Mouse (Mus musculus) layer of hippocampus, adult 9-11 months (tissue): ENCODE measurements around the gene Mybph.
A peak's percentile ranks its signal among the peaks of the same experiment; 100 is the strongest.
"Not testable (repeated sequence)": the region's sequence is repeated elsewhere in the genome, so short reads cannot be mapped to it uniquely, and the experiment has no call there.

ENCODE experiments used
- DNase-seq: peaks from one replicate; pipeline ENCODE4 v3.0.0; 2022

Gene Mybph

DNA sequence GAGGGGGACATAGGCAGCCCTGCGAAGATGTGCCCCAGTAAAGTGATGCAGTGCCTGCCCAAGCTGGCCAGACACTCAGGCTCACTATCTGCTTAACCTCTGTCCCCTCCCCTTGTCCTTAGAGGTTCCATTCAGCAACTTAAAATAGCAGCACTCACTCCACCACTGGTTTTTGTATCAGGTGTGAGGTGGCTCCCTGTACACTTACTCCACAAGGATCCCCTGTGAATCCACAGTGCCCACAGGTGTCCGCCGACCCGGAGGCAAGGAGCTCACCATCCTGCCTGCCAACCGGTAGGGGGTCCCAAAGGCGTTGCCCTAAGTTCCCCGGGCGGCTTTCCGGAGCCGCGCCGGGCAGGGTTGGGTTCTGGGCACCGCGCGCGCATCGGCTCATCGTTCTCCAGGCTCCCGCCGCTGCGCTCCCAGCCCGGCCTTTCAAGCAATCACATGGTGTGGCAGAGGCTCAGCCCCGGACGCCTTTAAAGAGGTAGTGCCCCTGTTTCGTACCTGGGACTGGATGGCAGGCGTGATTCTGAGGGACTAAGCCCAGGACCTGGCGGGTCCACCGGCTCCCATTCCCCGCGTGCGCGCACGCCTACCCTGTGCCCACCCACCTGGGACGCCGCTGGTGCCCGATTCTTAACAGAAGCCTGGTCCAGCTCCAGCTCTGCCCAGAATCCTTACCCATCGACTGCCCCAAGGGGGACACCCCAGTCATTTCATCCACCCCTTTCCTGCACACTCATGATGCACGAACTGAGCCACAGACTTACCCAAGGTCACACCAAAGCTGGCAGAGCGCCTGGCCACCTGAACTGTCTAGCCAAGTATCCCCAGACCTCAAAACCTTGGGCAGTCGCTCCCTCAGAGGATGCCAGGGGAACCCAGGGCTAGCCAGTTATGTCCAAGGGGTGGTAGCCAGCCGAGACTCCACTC lies 41.5 kb downstream of the Mybph start:
- DNase-seq, result peak; percentile 80

- no peak for DNase-seq
Measured at GRCm38 (mm10) chr1:134235391-134235921, 42.2 kb downstream of the Mybph start, which contains the start of gene Adora1. TSS of gene Adora1 (minus strand) at chr1:134235431.

DNA sequence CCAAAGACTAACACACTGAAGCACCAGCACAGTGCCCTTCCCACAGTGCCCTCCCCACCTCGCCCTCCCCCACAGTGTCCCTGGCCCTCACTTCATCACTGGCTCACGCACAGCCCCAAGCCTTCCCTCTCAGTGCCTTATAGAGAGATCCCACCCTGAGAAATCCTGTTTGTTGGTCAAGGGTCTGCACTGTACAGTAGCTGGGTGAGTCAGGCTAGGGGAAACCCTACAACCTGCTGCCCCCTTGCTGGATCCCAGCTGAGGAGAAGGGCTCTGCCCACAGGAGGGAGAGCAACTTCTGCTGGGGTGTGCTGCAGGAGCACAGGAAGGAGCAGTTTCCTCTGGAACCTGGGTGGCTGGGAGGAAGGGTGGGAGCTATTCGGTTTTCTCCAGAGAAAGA lies 42.9 kb downstream of the Mybph start:
- DNase-seq, result no peak

DNA sequence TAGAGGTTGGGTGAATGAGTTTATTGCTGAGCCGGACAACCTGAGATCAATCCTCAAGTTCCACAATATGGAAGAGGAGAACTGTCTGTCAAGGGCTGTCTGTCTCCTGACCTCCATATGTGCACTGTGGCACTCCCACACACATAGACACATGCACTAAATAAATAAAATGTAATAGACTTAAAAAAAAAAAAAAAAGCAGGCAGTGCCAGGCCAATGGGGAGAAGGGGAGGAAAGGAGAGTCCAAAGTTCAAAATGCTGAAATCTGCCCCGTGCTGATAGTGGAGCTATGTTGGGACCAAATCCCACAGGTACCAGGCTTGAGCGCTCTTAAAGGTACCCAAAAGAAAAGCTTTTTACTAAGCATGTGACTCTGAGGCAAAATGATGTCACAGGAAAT lies 44.2 kb downstream of the Mybph start:
- DNase-seq, result no peak

- DNase-seq, result no peak
Measured at GRCm38 (mm10) chr1:134240701-134241100, 47.5 kb downstream of the Mybph start.

GRCm38 (mm10) chr1:134241298-134241697 lies 48.0 kb downstream of the Mybph start:
- DNase-seq, result no peak

GRCm38 (mm10) chr1:134242286-134242685 lies 49.0 kb downstream of the Mybph start:
- no peak for DNase-seq

DNA sequence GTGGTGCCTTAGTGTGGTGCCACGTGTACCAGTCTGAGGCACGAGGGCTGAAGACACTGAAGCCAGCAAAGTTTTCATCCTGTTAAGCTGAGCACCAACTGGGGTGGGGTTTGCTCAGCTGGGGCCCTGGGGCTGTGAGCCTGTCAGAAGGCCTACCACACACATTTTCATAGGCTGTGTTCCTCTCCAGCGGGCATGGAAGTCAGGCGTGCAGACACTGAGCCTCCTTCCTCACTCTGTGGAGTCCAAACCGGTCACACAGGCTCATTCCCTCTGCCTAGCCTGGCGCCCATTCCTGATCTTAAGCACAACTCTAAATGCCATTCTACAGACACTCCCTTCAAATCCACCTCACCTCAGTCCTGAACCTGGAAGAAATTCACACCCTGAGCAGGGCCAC lies 50.3 kb downstream of the Mybph start:
- DNase-seq, result no peak

GRCm38 (mm10) chr1:134243948-134244914 lies 51.0 kb downstream of the Mybph start:
- peak; percentile 93 for DNase-seq

- no peak for DNase-seq
Measured at GRCm38 (mm10) chr1:134245004-134245717, 51.9 kb downstream of the Mybph start.

DNA sequence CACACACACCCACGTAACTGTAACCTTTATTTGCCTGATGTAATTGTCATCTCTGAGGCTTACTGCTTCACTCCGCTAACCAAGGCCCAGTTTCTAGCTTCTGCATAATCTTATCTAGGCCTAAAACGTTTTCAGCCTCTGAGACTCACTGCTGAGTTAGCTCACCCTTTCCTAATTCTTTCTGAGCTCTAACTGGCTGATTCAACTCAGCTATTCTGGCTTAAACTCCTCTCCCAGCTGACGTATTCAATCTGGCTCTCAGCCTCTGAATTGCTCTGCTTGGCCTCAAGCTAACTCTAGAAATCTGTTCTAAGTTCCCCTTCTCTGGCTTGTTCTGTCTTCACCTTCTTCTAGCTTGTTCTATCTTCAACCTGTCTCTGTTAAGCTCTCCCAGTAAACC lies 53.3 kb downstream of the Mybph start:
- peak; percentile 54 for DNase-seq

- DNase-seq, result not testable (repeated sequence)
Measured at GRCm38 (mm10) chr1:134249681-134250080, 56.4 kb downstream of the Mybph start.
